Mouse (Mus musculus): Measurements from ENCODE around the gene Paxx. TPM values are rescaled to one million over a fixed set of nuclear protein-coding genes. Genes with fewer than 3 reads are reported as not detected.

Gene Paxx
- 85.7 and 92.1 TPM in 2 replicates for polyA plus RNA-seq (2015; fragmentation: Nextera tagmentation; extraction: Ambion mirVana)

- no peaks in the 10 kb centered on the region for H3K27me3 ChIP-seq
- peak within 1 kb of the TSS; percentile 72 for H3K4me3 ChIP-seq (replicated peaks)
- under 1% methylated on average over 48 of the region's 48 CpGs for WGBS
- H3K9me3 ChIP-seq, result no peaks in the 10 kb centered on the region
- peak within 1 kb of the TSS; percentile 83 for H3K9ac ChIP-seq (replicated peaks)
- peaks cover 30% of the 10 kb centered on the region for H3K4me1 ChIP-seq (replicated peaks)
- H3K4me2 ChIP-seq (replicated peaks), result peak within 1 kb of the TSS; percentile 94
- peak within 1 kb of the TSS; percentile 96 for H3K27ac ChIP-seq
- ATAC-seq, result peak; percentile 88
- H3K36me3 ChIP-seq, result peaks cover 23% of the 10 kb centered on the region
Measured at GRCm38 (mm10) chr2:25460551-25461309, at the start of gene Paxx. Paxx (minus strand) TSS chr2:25461094.

- 61% methylated on average over 3 of the region's 3 CpGs for WGBS
- Histone ChIP-seq H3K9me3 (no peaks in the 10 kb centered on the region), H3K27me3 (no peaks in the 10 kb centered on the region), H3K4me3 (replicated peaks) (no peak overlapping the region), H3K4me1 (replicated peaks) (no peaks in the 10 kb centered on the region), H3K9ac (replicated peaks) (no peak overlapping the region), H3K27ac (no peak overlapping the region), H3K4me2 (replicated peaks) (no peak overlapping the region), H3K36me3 (peaks cover 16% of the 10 kb centered on the region)
- no peak for ATAC-seq
Measured at GRCm38 (mm10) chr2:25509912-25510311, 49.0 kb upstream of the Paxx start.

- 40% methylated on average over 5 of the region's 5 CpGs for WGBS
- Histone ChIP-seq H3K4me3 (replicated peaks) (no peak overlapping the region), H3K36me3 (peaks cover 41% of the 10 kb centered on the region), H3K27ac (no peak overlapping the region), H3K27me3 (no peaks in the 10 kb centered on the region), H3K9ac (replicated peaks) (no peak overlapping the region), H3K4me1 (replicated peaks) (peaks cover 6% of the 10 kb centered on the region), H3K4me2 (replicated peaks) (no peak overlapping the region), H3K9me3 (no peaks in the 10 kb centered on the region)
- no peak for ATAC-seq
Measured at GRCm38 (mm10) chr2:25506964-25507363, 46.1 kb upstream of the Paxx start.

- Histone ChIP-seq H3K9me3 (no peaks in the 10 kb centered on the region), H3K36me3 (peaks cover 41% of the 10 kb centered on the region), H3K9ac (replicated peaks) (no peak overlapping the region), H3K4me2 (replicated peaks) (no peak overlapping the region), H3K4me1 (replicated peaks) (peaks cover 13% of the 10 kb centered on the region), H3K4me3 (replicated peaks) (no peak overlapping the region), H3K27me3 (no peaks in the 10 kb centered on the region), H3K27ac (no peak overlapping the region)
- no peak for ATAC-seq
- WGBS, result 95% methylated on average over 4 of the region's 4 CpGs
Measured at GRCm38 (mm10) chr2:25505860-25506259, 45.0 kb upstream of the Paxx start.

- Histone ChIP-seq H3K36me3 (peaks cover 41% of the 10 kb centered on the region), H3K4me1 (replicated peaks) (peaks cover 17% of the 10 kb centered on the region), H3K27ac (no peak overlapping the region), H3K9me3 (no peaks in the 10 kb centered on the region), H3K27me3 (no peaks in the 10 kb centered on the region), H3K9ac (replicated peaks) (no peak overlapping the region), H3K4me3 (replicated peaks) (no peak overlapping the region), H3K4me2 (replicated peaks) (no peak overlapping the region)
- ATAC-seq, result no peak
- WGBS, result 100% methylated on average over 1 of the region's 1 CpGs
Measured at GRCm38 (mm10) chr2:25505000-25505399, 44.1 kb upstream of the Paxx start.

GRCm38 (mm10) chr2:25504538-25504937 is 43.6 kb upstream of the Paxx start:
- ATAC-seq, result no peak
- WGBS, result 97% methylated on average over 19 of the region's 19 CpGs

GRCm38 (mm10) chr2:25502726-25503125 is 41.8 kb upstream of the Paxx start:
- ATAC-seq, result no peak
- Histone ChIP-seq H3K4me3 (replicated peaks) (no peak overlapping the region), H3K4me2 (replicated peaks) (no peak overlapping the region), H3K27ac (no peak overlapping the region), H3K36me3 (peaks cover 41% of the 10 kb centered on the region), H3K4me1 (replicated peaks) (peaks cover 17% of the 10 kb centered on the region), H3K9ac (replicated peaks) (no peak overlapping the region), H3K9me3 (no peaks in the 10 kb centered on the region), H3K27me3 (no peaks in the 10 kb centered on the region)
- whole genome bisulfite sequencing, result 82% methylated on average over 3 of the region's 3 CpGs

More at GRCm38 (mm10) chr2:25504538-25504937, 43.6 kb upstream of the Paxx start:
- H3K4me1 ChIP-seq (replicated peaks), result peaks cover 17% of the 10 kb centered on the region
- no peak overlapping the region for H3K27ac ChIP-seq
- H3K9me3 ChIP-seq, result no peaks in the 10 kb centered on the region
- peaks cover 41% of the 10 kb centered on the region for H3K36me3 ChIP-seq
- H3K27me3 ChIP-seq, result no peaks in the 10 kb centered on the region
- no peak overlapping the region for H3K9ac ChIP-seq (replicated peaks)
- H3K4me2 ChIP-seq (replicated peaks), result no peak overlapping the region
- H3K4me3 ChIP-seq (replicated peaks), result no peak overlapping the region

GRCm38 (mm10) chr2:25501593-25502486 is 40.9 kb upstream of the Paxx start, which contains the start of gene C8g:
C8g (minus strand) TSS chr2:25501719.
- Histone ChIP-seq H3K36me3 (peaks cover 41% of the 10 kb centered on the region), H3K4me3 (replicated peaks) (peak within 1 kb of the TSS; percentile 91), H3K4me2 (replicated peaks) (peak within 1 kb of the TSS; percentile 99), H3K27ac (peak within 1 kb of the TSS; percentile 77), H3K4me1 (replicated peaks) (peaks cover 17% of the 10 kb centered on the region), H3K9me3 (no peaks in the 10 kb centered on the region), H3K9ac (replicated peaks) (peak within 1 kb of the TSS; percentile 98), H3K27me3 (no peaks in the 10 kb centered on the region)
- ATAC-seq, result peak; percentile 5; the same call in 1 of the 2 replicates
- WGBS, result 79% methylated on average over 20 of the region's 20 CpGs

- no peaks in the 10 kb centered on the region for H3K9me3 ChIP-seq
- peak within 1 kb of the TSS; percentile 99 for H3K4me2 ChIP-seq (replicated peaks)
- H3K27ac ChIP-seq, result peak within 1 kb of the TSS; percentile 77
- ATAC-seq, result peak; percentile 86
- peaks cover 34% of the 10 kb centered on the region for H3K36me3 ChIP-seq
- H3K4me1 ChIP-seq (replicated peaks), result peaks cover 17% of the 10 kb centered on the region
- H3K4me3 ChIP-seq (replicated peaks), result peak within 1 kb of the TSS; percentile 91
- 1% methylated on average over 40 of the region's 44 CpGs for WGBS
- H3K9ac ChIP-seq (replicated peaks), result peak within 1 kb of the TSS; percentile 98
- H3K27me3 ChIP-seq, result no peaks in the 10 kb centered on the region
Measured at GRCm38 (mm10) chr2:25500576-25501405, 39.9 kb upstream of the Paxx start, which contains the start of gene Fbxw5. Fbxw5 (plus strand) TSS chr2:25500750.

GRCm38 (mm10) chr2:25500071-25500575 is 39.2 kb upstream of the Paxx start:
- peak overlapping the region; percentile 51; the same call in 1 of the 2 replicates for H3K9ac ChIP-seq (replicated peaks)
- peak; percentile 53 for ATAC-seq
- no peaks in the 10 kb centered on the region for H3K27me3 ChIP-seq
- peak overlapping the region; percentile 40; the same call in 1 of the 2 replicates for H3K27ac ChIP-seq
- peak overlapping the region; percentile 91 for H3K4me3 ChIP-seq (replicated peaks)
- peaks cover 27% of the 10 kb centered on the region for H3K36me3 ChIP-seq
- peak overlapping the region; percentile 99 for H3K4me2 ChIP-seq (replicated peaks)
- WGBS, result 68% methylated on average over 6 of the region's 6 CpGs
- H3K4me1 ChIP-seq (replicated peaks), result peaks cover 17% of the 10 kb centered on the region
- H3K9me3 ChIP-seq, result no peaks in the 10 kb centered on the region

Data from midbrain, embryonic 13.5 days (tissue).